Mouse (Mus musculus) small intestine, adult 2 months (tissue): ENCODE measurements at regions not wholly inside any gene's neighbourhood (a gene's known extent, or its start where the extent isn't known, plus 50 kb on each side); places are given as distances from the start of the nearest gene placed in this dataset.

Source experiments
- H3K27ac ChIP-seq: fragments of 200-500 bp; 2 replicates; pipeline ENCODE4 v1.5.1; 2012; ENCODE audit warnings: low read depth, low read length, control low read depth, inconsistent platforms; ENCODE audit not compliant: insufficient read depth
- H3K27me3 ChIP-seq: fragments of 200-500 bp; 2 replicates; pipeline ENCODE4 v1.6.1; 2012; ENCODE audit warnings: mild to moderate bottlenecking, moderate library complexity, low read length, inconsistent platforms; ENCODE audit not compliant: control insufficient read depth, insufficient read depth
- H3K36me3 ChIP-seq: fragments of 200-500 bp; 2 replicates; pipeline ENCODE4 v1.6.1; 2012; ENCODE audit warnings: mild to moderate bottlenecking, low read length, control low read depth, inconsistent platforms; ENCODE audit not compliant: control insufficient read depth, insufficient read depth
- H3K4me1 ChIP-seq: fragments of 200-500 bp; 2 replicates; pipeline ENCODE4 v1.6.1; 2012; ENCODE audit warnings: low read length, inconsistent platforms, mixed read lengths; ENCODE audit not compliant: control insufficient read depth, insufficient read depth, insufficient read length
- H3K4me3 ChIP-seq: fragments of 200-500 bp; 2 replicates; pipeline ENCODE4 v1.5.1; 2012; ENCODE audit warnings: low read depth, mild to moderate bottlenecking, control low read depth, inconsistent platforms, low read length, moderate library complexity
- CTCF ChIP-seq: fragments of 200-500 bp; IDR thresholded peaks from 2 replicates; pipeline ENCODE4 v1.5.1; 2012; ENCODE audit warnings: low read depth, mild to moderate bottlenecking, control low read depth, inconsistent platforms, low read length, moderate library complexity, mixed read lengths; ENCODE audit not compliant: insufficient replicate concordance, insufficient read length; ENCODE audit errors: extremely low read depth
- POLR2A ChIP-seq: fragments of 200-500 bp; IDR thresholded peaks from 2 replicates; pipeline ENCODE4 v1.6.1; 2012; ENCODE audit warnings: low read depth, mild to moderate bottlenecking, control low read depth, inconsistent platforms, low read length, moderate library complexity
- WGBS: fragments of 180-500 bp; shearing (Covaris S2); methylation state at CpG from one replicate; pipeline ENCODE4 v1.1.7; 2018; 5-methylcytosine and 5-hydroxymethylcytosine counted together

GRCm38 (mm10) chr16:9253054-9253453 lies 423.2 kb downstream of the 1810013L24Rik start:
- Histone ChIP-seq H3K36me3 (no peaks in the 10 kb centered on the region), H3K27me3 (no peaks in the 10 kb centered on the region), H3K4me1 (no peaks in the 10 kb centered on the region), H3K27ac (no peak overlapping the region), H3K4me3 (no peak overlapping the region)
- WGBS: 65% methylated on average over 1 of the region's 1 CpGs
- TF ChIP-seq POLR2A (no peak), CTCF (no peak)

- no peak for TF ChIP-seq POLR2A
- TF ChIP-seq CTCF: no peak
- WGBS: 43% methylated on average over 3 of the region's 3 CpGs
- Histone ChIP-seq H3K27me3 (no peaks in the 10 kb centered on the region), H3K36me3 (no peaks in the 10 kb centered on the region), H3K27ac (no peak overlapping the region), H3K4me3 (no peak overlapping the region), H3K4me1 (no peaks in the 10 kb centered on the region)
Measured at GRCm38 (mm10) chr16:9255351-9255750, 425.5 kb downstream of the 1810013L24Rik start.

GRCm38 (mm10) chr16:9260966-9261365 lies 431.1 kb downstream of the 1810013L24Rik start:
- Histone ChIP-seq H3K27ac (no peak overlapping the region), H3K4me3 (no peak overlapping the region), H3K4me1 (no peaks in the 10 kb centered on the region), H3K36me3 (no peaks in the 10 kb centered on the region), H3K27me3 (no peaks in the 10 kb centered on the region)
- TF ChIP-seq CTCF (no peak), POLR2A (no peak)
- 81% methylated on average over 3 of the region's 3 CpGs for WGBS

- TF ChIP-seq CTCF (no peak), POLR2A (no peak)
- WGBS: 46% methylated on average over 3 of the region's 3 CpGs
- Histone ChIP-seq H3K36me3 (no peaks in the 10 kb centered on the region), H3K27me3 (no peaks in the 10 kb centered on the region), H3K27ac (no peak overlapping the region), H3K4me3 (no peak overlapping the region), H3K4me1 (no peaks in the 10 kb centered on the region)
Measured at GRCm38 (mm10) chr16:9264554-9265145, 434.8 kb downstream of the 1810013L24Rik start.

- H3K27me3 ChIP-seq: no peaks in the 10 kb centered on the region
- H3K27ac ChIP-seq: no peak overlapping the region
- no peaks in the 10 kb centered on the region for H3K36me3 ChIP-seq
- no peaks in the 10 kb centered on the region for H3K4me1 ChIP-seq
- no peak for TF ChIP-seq CTCF
- TF ChIP-seq POLR2A: no peak
- H3K4me3 ChIP-seq: no peak overlapping the region
Measured at GRCm38 (mm10) chr16:9267204-9267603, 437.3 kb downstream of the 1810013L24Rik start.

- Histone ChIP-seq H3K4me1 (no peaks in the 10 kb centered on the region), H3K4me3 (no peak overlapping the region), H3K27me3 (no peaks in the 10 kb centered on the region), H3K27ac (no peak overlapping the region), H3K36me3 (no peaks in the 10 kb centered on the region)
- 87% methylated on average over 3 of the region's 3 CpGs for WGBS
- no peak for TF ChIP-seq CTCF
- TF ChIP-seq POLR2A: no peak
Measured at GRCm38 (mm10) chr16:9270099-9270498, 440.2 kb downstream of the 1810013L24Rik start.

GRCm38 (mm10) chr16:9270671-9271070 lies 440.8 kb downstream of the 1810013L24Rik start:
- WGBS: 61% methylated on average over 1 of the region's 1 CpGs

More at GRCm38 (mm10) chr16:9270671-9271070, 440.8 kb downstream of the 1810013L24Rik start:
- Histone ChIP-seq H3K36me3 (no peaks in the 10 kb centered on the region), H3K4me3 (no peak overlapping the region), H3K4me1 (no peaks in the 10 kb centered on the region), H3K27me3 (no peaks in the 10 kb centered on the region), H3K27ac (no peak overlapping the region)
- TF ChIP-seq POLR2A (no peak), CTCF (no peak)
